Mouse (Mus musculus) ES-E14 (cell line): ENCODE results near the gene Ms4a6b. TPM values are rescaled to one million over a fixed set of nuclear protein-coding genes. Genes with fewer than 3 reads are reported as not detected.
"Not testable (repeated sequence)": the region's sequence is repeated elsewhere in the genome, so short reads cannot be mapped to it uniquely, and the experiment has no call there.

Experiments
- DNase-seq: peaks from one replicate; pipeline ENCODE4 v3.0.0-alpha.2; 2013; ENCODE audit warnings: low read depth, low spot score
- H3K27ac ChIP-seq: 2 replicates; pipeline ENCODE4 v1.5.1; 2012; ENCODE audit warnings: low read depth, mild to moderate bottlenecking, low read length, moderate library complexity, mixed read lengths; ENCODE audit not compliant: poor library complexity, insufficient read depth, severe bottlenecking
- H3K36me3 ChIP-seq: 2 replicates; pipeline ENCODE4 v1.6.1; 2012; ENCODE audit warnings: mild to moderate bottlenecking, low read length, moderate library complexity, mixed read lengths; ENCODE audit not compliant: control insufficient read depth, poor library complexity, insufficient read depth, severe bottlenecking
- H3K4me1 ChIP-seq, 2 experiments: fragments of 150-350 bp in 1 of 2; sonication (generic) in 1 of 2; 2 replicates each; pipeline ENCODE4 v1.6.1; 2012; ENCODE audit warnings: low read length in 2 of 2, mild to moderate bottlenecking in 1 of 2, mixed read lengths in 1 of 2; ENCODE audit not compliant: control insufficient read depth in 2 of 2, insufficient read depth in 2 of 2, poor library complexity in 1 of 2
- H3K4me3 ChIP-seq, 2 experiments: fragments of 150-350 bp in 1 of 2; sonication (generic) in 1 of 2; 2 replicates each; pipeline ENCODE4 v1.5.1; 2012; ENCODE audit warnings: low read length in 2 of 2, low read depth in 1 of 2, mild to moderate bottlenecking in 1 of 2, mixed read lengths in 1 of 2; ENCODE audit not compliant: insufficient read depth in 1 of 2, poor library complexity in 1 of 2, severe bottlenecking in 1 of 2
- H3K9ac ChIP-seq: 2 replicates; pipeline ENCODE4 v1.6.1; 2012; ENCODE audit warnings: low read depth, mild to moderate bottlenecking, low read length, mixed read lengths; ENCODE audit not compliant: poor library complexity, insufficient read depth, severe bottlenecking
- H3K9me3 ChIP-seq: fragments of 150-350 bp; sonication (generic); 2 replicates; pipeline ENCODE4 v1.6.1; 2012; ENCODE audit warnings: low read depth, mild to moderate bottlenecking, low read length; ENCODE audit not compliant: control insufficient read depth, insufficient read depth
- CHD2 ChIP-seq: IDR thresholded peaks from 2 replicates; pipeline ENCODE4 v1.6.1; 2014; ENCODE audit warnings: mild to moderate bottlenecking, low read depth, low read length, inconsistent platforms
- HCFC1 ChIP-seq: IDR thresholded peaks from 2 replicates; pipeline ENCODE4 v1.6.1; 2012; ENCODE audit warnings: low read length, inconsistent platforms, borderline replicate concordance; ENCODE audit not compliant: insufficient read depth
- MAFK ChIP-seq: IDR thresholded peaks from 2 replicates; pipeline ENCODE4 v1.6.1; 2014; ENCODE audit warnings: mild to moderate bottlenecking, low read depth, low read length, inconsistent platforms; ENCODE audit not compliant: insufficient read depth
- ZC3H11A ChIP-seq: IDR thresholded peaks from 2 replicates; pipeline ENCODE4 v1.6.1; 2012; ENCODE audit warnings: low read depth, mild to moderate bottlenecking, inconsistent platforms, low read length, borderline replicate concordance
- ZNF384 ChIP-seq: IDR thresholded peaks from 2 replicates; pipeline ENCODE4 v1.6.1; 2012; ENCODE audit warnings: low read depth, low read length, inconsistent platforms
- in situ Hi-C, 2 experiments: fragments of 600-800 bp; cut with MboI; formaldehyde crosslinking; loops; one replicate each; pipeline ENCODE4 v1.15.1; 2025; ENCODE audit warnings: low sequenced_read_pairs in 2 of 2, inconsistent platforms in 1 of 2; ENCODE audit not compliant: unreplicated experiment in 2 of 2
- total RNA-seq: library from RNA; depleted of rRNA; stranded (reverse); fragments of 300-350 nt; gene quantifications from 2 replicates; pipeline ENCODE4 v1.2.3, GENCODE M21; 2012

Ms4a6b gene
- total RNA-seq, 1 experiment, result not detected

- H3K4me3 ChIP-seq, result no peak overlapping the region
- no peaks in the 10 kb centered on the region for H3K9me3 ChIP-seq
- no peaks in the 10 kb centered on the region for H3K36me3 ChIP-seq
- no peak overlapping the region for H3K9ac ChIP-seq
- H3K4me1 ChIP-seq, result no peaks in the 10 kb centered on the region
- in situ Hi-C loops, result no loop called here
- no peak overlapping the region for H3K27ac ChIP-seq
- DNase-seq, result no peak
- TF ChIP-seq CHD2, result no peak
- no peak for TF ChIP-seq ZNF384
- TF ChIP-seq MAFK, result no peak
- no peak for TF ChIP-seq HCFC1
- TF ChIP-seq ZC3H11A, result no peak
These were observed 15.5 kb upstream of the Ms4a6b start for GRCm38 (mm10) chr19:11500796-11501195.

- H3K4me1 ChIP-seq, result no peaks in the 10 kb centered on the region
- H3K27ac ChIP-seq, result no peak overlapping the region
- TF ChIP-seq CHD2 (no peak), ZNF384 (no peak), ZC3H11A (no peak), HCFC1 (no peak), MAFK (no peak)
- no peaks in the 10 kb centered on the region for H3K9me3 ChIP-seq
- in situ Hi-C loops, result no loop called here
- H3K36me3 ChIP-seq, result no peaks in the 10 kb centered on the region
- no peak for DNase-seq
- H3K9ac ChIP-seq, result no peak overlapping the region
- H3K4me3 ChIP-seq, result no peak overlapping the region
These were observed 15.0 kb upstream of the Ms4a6b start for GRCm38 (mm10) chr19:11501326-11501725.

GRCm38 (mm10) chr19:11504857-11505256 lies 11.5 kb upstream of the Ms4a6b start:
- no peak for DNase-seq
- no peak for TF ChIP-seq CHD2
- no peak for TF ChIP-seq ZC3H11A
- TF ChIP-seq ZNF384, result no peak
- no peak for TF ChIP-seq HCFC1
- TF ChIP-seq MAFK, result no peak
- Histone ChIP-seq H3K27ac (no peak overlapping the region), H3K9ac (no peak overlapping the region), H3K9me3 (no peaks in the 10 kb centered on the region), H3K36me3 (no peaks in the 10 kb centered on the region), H3K4me3 (no peak overlapping the region), H3K4me1 (no peaks in the 10 kb centered on the region)
- in situ Hi-C loops, result no loop called here

GRCm38 (mm10) chr19:11513458-11513857 lies 2.9 kb upstream of the Ms4a6b start:
- Histone ChIP-seq H3K27ac (no peak overlapping the region), H3K4me3 (no peak overlapping the region), H3K9me3 (no peaks in the 10 kb centered on the region), H3K9ac (no peak overlapping the region), H3K4me1 (no peaks in the 10 kb centered on the region), H3K36me3 (no peaks in the 10 kb centered on the region)
- no peak for DNase-seq
- TF ChIP-seq MAFK, result no peak
- no peak for TF ChIP-seq ZNF384
- no peak for TF ChIP-seq ZC3H11A
- TF ChIP-seq CHD2, result no peak
- no peak for TF ChIP-seq HCFC1
- in situ Hi-C loops, result no loop called here

GRCm38 (mm10) chr19:11516845-11517244 lies 533 bp downstream of the Ms4a6b start:
- Histone ChIP-seq H3K4me1 (no peaks in the 10 kb centered on the region), H3K9ac (no peak overlapping the region), H3K27ac (no peak overlapping the region), H3K4me3 (no peak overlapping the region), H3K9me3 (no peaks in the 10 kb centered on the region), H3K36me3 (no peaks in the 10 kb centered on the region)
- no peak for DNase-seq
- no peak for TF ChIP-seq CHD2
- TF ChIP-seq MAFK, result no peak
- no peak for TF ChIP-seq ZC3H11A
- TF ChIP-seq ZNF384, result no peak
- TF ChIP-seq HCFC1, result no peak
- in situ Hi-C loops, result no loop called here

GRCm38 (mm10) chr19:11517373-11517772 lies 1.1 kb downstream of the Ms4a6b start:
- H3K27ac ChIP-seq, H3K36me3 ChIP-seq, DNase-seq, H3K4me1 ChIP-seq, H3K4me3 ChIP-seq, H3K9me3 ChIP-seq, H3K9ac ChIP-seq, in situ Hi-C loops: not testable (repeated sequence)

- in situ Hi-C loops, H3K9me3 ChIP-seq, H3K4me1 ChIP-seq, H3K36me3 ChIP-seq, DNase-seq, H3K27ac ChIP-seq, H3K4me3 ChIP-seq, H3K9ac ChIP-seq: not testable (repeated sequence)
These were observed 2.0 kb downstream of the Ms4a6b start for GRCm38 (mm10) chr19:11518356-11518755.
